Mouse (Mus musculus) gastrocnemius, postnatal 14 days (tissue): ENCODE measurements around the gene Sbno1. TPM values are rescaled to one million over a fixed set of nuclear protein-coding genes. Genes with fewer than 3 reads are reported as not detected.
A peak's percentile ranks its signal among the peaks of the same experiment; 100 is the strongest.

Experiments
- DNase-seq: peaks from one replicate; pipeline ENCODE4 v3.0.0; 2021; ENCODE audit warnings: mixed read lengths
- intact Hi-C: fragments of 180-260 bp; cut with DNase I; formaldehyde crosslinking; loops from one replicate; pipeline ENCODE4 v1.15.1; 2025; ENCODE audit warnings: low total_unique reads
- total RNA-seq, 2 experiments: library from RNA; stranded (reverse); gene quantifications; 2 replicates each; pipeline ENCODE4 v1.2.3; 2021

Sbno1 gene
- total RNA-seq, 2 experiments from 2014 or later, result 32.4 to 35.6 TPM

DNA sequence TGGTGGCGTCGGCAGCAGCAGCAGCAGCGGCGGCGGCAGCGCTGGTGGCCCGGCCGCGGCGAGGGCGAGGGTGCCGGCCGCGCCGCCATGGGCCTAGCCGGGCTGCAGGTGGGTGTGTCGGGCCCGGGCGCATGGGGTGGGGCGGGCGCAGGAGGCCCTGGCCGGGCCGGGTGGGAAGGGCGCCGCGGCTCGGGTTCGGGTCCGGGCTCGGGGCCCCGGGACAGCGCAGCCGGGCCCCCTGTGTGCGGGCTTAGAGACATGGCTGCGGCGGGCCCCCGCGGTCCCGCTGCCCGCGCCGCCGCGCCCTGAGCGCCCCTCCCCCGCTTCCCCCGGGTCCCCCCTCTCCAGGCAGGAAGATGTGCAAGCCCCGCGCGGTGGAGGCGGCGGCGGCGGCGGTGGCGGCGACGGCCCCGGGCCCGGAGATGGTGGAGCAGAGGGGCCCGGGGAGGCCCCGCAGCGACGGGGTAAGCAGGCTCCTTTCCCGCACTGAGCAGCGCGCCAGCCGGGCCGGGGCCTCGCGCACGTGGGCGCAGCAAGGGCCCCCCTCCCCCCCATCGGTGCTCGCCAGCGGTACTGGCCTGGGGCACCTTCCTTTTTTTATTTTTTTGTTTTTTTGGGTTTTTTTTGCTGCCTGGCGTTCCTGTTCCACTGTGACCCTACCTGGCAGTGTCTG lies 20.0 kb upstream of the Sbno1 start:
- intact Hi-C loops, result no loop called here
- peak; percentile 61 for DNase-seq

DNA sequence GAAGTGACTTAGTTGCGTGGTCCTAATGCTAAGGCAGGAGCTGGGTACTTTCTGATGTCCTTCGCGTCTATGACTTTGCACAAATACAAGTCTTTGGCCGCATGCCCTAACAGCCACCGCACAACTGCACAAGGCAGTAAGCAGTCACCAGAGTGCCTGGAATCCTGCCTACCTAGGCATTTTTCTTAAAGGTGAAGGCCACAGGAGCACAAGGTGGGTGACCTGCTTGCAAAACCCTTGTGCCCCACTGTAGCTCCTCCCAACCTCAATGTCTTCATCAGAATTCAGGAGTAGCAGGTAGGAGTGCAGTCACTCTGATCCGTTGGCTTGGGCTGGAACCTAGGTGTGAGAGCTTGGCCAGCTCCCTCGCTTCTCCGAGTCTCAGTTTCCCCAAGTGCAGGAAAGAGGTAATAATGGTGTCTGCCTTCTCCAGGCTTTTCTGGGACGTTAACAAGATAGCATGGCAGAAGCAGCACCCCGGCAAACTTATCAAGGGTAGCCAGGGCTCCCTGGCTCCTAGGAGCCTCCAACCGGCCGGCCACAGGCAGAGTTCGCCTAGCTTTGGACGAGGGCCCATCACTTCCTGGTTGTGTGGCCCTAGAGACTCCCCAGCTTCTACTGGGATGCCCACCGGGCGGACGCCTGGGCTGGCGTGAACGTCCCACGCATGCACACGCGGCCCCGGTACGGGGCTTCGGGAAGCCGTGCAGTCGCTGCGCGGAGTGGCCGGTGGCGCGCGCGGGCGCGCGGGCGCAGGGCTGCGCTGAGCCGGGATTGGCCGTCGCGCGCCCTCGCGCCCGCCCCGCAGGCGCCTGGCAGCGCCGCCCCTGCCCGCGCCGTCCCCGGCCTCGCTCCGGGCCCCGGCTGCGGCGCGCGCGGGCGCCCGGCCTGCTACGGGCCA lies 19.1 kb upstream of the Sbno1 start:
- intact Hi-C loops, result no loop called here
- peak; percentile 78 for DNase-seq

DNA sequence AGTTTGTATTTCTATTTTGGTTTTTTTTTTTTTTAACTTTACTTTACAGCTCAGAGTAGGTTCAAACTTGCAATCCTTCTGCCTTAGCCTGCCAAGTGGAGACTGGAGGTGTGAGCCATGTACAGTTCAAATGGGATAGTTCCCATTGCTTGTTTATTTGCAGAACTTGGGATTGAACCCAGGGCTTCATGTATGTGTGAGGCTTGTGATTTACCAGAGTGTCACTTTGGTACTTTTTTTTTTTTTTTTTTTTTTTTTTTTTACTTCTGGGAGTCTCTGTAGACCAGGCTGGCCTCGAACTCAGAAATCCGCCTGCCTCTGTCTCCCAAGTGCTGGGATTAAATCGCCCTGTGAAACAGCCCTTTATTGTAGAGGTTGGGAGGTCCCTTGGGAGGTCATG lies 18.4 kb upstream of the Sbno1 start:
- intact Hi-C loops, result no loop called here

DNA sequence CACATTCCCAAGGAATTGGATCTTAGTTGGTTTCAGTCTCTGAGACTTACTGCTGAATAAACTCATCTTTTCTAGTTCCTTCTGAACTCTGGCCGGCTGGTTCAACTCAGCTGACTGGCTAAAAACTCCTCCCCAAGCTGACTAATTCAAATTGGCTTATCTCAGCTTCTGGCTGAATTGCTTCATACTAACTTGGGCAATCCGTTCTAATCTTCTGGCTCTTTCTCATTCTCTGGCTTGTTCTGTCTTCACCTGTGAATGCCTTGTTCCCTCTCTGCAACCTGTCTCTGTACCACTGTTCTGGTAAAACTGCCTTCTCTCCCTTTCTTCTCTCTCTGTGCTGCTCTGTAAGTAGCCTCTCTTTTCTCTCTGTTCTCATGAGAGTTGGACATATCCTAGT lies 16.8 kb upstream of the Sbno1 start:
- no peak for DNase-seq
- intact Hi-C loops, result no loop called here

More for the DNA sequence above, 18.4 kb upstream of the Sbno1 start:
- no peak for DNase-seq

DNA sequence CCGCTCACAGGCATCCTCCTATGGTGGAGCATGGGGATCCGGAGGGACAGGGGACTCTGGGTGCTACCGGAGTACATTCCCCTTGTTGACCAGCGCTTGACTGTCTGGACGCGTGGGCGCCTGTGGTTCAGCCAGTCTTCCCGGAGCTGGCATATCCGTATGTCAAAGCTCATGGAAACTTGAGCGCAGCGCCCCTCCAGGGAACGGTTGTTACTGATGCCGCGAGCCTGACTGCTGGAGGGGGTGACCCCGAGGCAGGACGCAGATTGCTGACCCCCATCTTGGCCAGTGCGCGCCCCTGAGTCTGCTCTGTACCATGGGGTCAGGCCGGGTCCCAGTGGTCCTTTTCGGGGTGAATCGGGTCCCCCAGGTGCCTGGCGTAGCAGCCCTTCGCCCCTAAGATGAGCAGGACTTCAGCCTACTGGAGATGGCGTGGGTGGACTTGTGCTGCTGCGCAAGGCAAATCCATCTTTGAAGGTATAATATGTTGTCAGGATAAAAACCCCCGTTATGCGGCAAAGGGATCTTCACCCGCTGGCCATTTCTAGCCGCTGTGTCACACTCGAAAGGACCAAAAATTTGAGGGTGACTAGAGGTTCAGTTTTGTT lies 14.4 kb upstream of the Sbno1 start:
- DNase-seq, result peak; percentile 65
- intact Hi-C loops, result no loop called here

DNA sequence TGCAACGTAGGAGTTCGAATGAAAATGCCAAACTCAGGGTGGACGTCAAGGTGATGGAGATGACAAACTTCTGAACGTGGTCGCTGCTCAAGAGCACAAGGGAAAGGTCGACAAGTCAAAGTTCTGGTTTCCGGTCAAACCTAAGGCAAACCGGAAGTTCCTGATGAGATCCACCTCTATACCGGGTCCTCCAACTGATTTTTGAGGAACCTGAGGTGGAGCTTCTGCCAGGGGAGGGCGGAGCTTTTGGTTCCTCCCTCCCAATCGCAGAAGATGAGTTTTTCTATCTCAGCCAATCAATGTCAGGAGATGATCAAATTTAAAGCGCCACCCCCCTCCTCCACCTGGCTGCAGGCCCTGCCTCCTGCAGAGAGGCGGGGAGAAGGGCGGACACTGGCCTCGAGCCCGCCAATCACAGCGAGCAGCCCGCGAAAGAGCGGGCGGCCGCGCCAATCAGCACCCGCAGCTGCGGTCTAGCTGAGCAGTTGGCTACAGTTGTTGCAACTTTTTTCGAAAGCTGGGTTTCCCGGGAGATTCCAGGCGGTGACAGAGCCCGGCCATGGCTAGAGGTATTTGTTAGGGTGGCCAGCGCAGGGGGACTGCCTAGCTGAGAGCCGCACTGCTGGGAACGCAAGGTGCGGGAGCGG lies 13.8 kb upstream of the Sbno1 start, which contains the start of gene Kmt5a:
Gene Kmt5a (plus strand): TSS at position 484 of the 647 bp plus-strand sequence.
- intact Hi-C loops, result loop anchor here (5.0 kb wide), 1 partner anchor 98 kb away; no protein-coding TSS in a partner anchor
- DNase-seq, result peak; percentile 93

DNA sequence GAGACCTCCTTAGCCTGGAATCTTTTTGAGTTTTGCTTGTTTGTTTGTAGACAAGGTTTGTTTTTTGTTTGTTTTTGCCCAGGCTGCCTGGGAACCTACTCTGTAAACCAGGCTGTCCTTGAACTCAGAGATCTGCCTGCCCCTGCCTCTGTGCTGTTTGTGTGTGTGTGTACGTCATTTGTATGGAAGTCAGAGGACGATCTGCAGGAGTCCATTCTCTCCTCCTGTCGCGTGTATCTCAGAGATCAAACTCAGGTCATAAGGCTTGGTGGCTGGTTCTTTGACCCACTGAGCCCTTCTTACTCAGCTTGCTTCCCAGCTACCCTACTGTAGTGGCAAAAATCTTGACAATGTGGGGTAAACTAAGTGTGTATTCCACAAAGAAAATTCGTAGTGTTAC lies 12.9 kb upstream of the Sbno1 start:
- DNase-seq, result no peak
- intact Hi-C loops, result loop anchor here (5.0 kb wide), 1 partner anchor 99 kb away; no protein-coding TSS in a partner anchor

DNA sequence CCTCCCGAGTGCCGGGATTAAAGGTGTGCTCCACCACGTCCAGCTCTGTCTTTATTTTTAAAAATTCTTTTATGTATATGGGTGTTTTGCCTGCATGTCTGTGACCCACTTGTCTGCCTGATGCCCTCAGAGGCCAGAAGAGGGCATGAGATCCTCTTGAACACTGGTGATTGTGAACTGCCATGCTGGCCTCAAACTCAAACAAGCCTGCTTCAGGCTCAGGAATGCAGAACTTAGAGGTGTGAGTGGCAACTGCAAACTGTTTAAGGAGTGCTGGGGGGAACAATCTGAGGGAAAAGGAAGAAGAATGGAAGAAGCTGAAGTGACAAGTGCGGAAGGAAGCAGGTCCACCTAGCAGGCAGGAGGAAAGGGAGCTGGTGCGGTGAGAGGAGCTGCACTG lies 12.4 kb upstream of the Sbno1 start:
- intact Hi-C loops, result loop anchor here (5.0 kb wide), 1 partner anchor 99 kb away; no protein-coding TSS in a partner anchor
- DNase-seq, result no peak

DNA sequence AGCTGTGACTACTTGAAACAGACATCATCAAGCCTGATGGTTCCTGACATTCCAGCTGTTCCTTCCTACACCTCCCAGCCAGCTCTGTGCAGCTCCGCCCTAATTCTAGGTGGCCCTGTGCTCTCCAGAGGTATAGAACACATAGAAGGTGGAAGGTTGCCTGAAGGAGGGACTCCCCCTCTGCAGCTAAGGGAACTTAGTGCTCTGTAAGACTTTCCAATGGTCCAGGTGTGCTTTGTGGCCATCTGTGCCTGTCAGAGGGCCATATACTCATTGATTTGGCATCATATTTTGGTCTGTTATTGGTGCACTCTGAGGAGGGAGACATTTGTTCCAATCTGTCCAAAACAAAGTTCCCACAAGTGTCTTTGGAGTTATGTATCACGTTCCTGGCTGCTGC lies 7.2 kb upstream of the Sbno1 start:
- intact Hi-C loops, result loop anchor here (5.0 kb wide), 1 partner anchor 119 kb away; the partner anchor contains the start of gene Ddx55
- no peak for DNase-seq

DNA sequence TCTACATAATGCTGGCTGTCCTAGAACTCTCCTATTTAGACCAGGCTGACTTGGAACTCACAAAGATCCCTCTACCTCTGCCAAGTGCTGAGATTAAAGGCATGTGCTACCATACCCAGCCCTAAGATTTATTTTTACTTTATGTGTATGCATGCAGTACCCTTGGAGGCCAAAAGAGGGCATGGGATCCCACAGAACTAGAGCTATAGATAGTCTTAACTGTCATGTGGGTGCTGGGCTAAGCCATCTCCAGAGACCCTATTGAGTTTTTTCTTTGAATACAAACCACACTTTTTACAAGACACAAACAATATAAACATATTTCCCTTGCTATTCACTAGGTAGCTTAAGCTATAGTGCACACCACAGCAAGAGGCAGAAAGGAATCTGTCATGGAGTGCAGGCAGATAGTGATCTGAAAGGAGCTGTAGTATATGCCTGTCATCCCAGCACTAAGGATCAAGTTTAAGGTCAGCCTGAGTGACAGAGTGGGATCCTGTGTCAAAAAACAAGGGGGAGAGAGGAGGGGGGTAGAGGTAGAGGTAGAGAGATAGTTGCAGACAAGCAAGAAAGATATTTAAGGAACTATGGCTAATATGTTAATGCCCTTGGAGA lies 6.7 kb upstream of the Sbno1 start:
- peak; percentile 57 for DNase-seq
- intact Hi-C loops, result loop anchor here (5.0 kb wide), 1 partner anchor 120 kb away; the partner anchor contains the start of gene Ddx55

DNA sequence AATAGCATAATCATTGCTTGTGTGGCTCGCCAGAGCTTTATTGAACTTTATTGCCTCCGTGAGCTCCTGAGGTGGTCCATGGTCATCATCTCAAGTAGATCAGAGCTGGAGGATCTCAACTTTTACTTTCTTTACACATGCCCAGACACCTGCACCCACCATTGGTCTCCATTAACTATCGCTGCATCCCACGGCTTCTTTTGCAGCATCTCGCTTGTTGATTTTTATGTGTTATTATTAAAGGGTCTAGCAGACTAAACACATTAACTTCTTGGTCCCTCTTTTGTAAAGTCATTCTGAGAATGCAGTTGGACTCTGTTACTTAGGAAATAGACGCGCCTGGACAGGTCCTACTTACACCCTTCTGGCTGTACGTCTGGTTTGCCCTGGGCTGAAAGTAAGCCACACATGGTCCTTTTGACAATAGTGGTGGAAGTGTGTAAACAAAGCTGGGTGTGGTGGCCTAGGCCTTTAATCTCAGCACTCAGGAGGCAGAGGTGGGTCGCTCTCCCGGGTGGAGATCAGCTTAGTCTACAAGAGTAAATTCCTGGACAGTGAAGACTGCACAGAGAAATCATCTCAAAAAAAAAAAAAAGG lies 772 bp upstream of the Sbno1 start:
- DNase-seq, result no peak
- intact Hi-C loops, result loop anchor here (5.0 kb wide), 1 partner anchor 116 kb away; the partner anchor contains the start of gene Tmed2

DNA sequence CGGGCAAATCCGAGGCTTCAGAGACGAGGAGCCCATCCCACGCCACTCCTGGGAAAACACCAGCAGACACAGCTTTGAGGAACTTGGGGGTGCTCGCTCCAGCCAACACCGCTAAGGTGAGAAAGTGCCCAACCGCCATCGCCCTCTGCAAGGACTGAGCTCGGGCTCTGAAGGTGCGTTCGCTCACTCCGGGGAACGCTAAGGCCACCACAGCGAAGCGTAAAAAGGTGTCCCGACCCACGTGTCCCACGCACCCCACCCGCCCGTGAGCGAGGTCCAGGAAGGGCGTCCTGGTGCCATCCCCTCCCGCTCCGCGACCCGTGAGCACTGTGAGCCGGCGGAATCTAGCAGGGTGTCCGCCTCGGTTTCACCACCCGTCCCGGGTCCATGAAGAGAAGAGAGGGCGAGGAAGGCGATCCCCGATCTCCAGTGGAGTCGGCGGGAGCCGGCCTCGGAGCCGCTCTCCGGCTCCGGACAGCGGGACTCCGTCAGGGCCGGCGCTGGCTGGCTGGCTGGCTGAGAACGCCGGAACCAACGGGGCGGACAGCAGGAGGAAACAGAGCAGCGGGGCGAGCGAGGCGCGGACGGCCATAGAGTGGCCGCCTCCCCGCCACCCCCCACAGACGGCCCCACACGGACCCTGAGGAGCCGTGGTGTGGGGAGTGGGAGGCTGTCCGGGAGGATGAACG lies 934 bp downstream of the Sbno1 start:
- intact Hi-C loops, result loop anchor here (5.0 kb wide), 1 partner anchor 117 kb away; the partner anchor contains the start of gene Tmed2
- peak; percentile 17 for DNase-seq

DNA sequence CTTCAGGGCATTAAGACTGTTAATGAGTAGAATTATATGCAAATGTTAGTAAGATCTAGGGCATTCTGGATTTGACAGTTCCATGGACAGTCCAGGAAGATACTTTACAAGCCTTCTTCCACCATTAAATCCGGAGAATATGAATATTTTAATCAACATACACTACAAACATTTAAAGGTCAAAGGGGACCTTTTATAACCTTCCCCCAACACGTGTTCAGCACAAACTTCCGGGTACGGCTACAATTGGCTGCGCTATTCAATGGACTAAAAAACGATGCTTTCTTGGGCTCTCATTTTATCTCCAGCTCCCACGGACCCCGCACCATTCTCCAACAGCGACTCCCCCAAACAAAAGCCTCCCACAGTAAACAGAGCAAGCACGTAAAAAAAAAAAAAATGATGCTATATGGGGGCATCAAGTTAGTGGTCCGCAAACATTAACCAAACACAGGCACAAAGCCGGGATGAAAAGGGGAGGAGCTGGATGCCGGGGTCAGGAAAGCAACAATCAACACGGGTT lies 1.5 kb downstream of the Sbno1 start:
- no peak for DNase-seq
- intact Hi-C loops, result no loop called here

DNA sequence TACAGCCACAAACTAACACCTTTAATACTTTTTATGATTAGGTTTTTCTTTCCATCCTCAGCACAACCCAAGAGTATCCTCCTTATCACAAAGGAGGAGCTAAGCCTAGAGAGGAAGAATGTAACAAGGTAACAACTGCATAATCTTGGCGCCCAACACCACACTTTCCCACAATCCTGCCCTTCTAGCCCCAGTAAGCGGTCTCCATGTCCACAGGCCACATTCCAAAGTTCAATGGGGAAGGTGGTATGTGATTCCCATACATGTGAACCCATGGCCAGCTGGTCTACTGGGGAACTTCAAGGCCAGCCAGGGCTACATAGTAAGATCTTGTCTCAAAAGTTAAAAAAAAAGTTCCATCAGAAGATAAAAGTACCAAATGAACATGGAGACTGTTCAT lies 4.0 kb downstream of the Sbno1 start:
- DNase-seq, result no peak
- intact Hi-C loops, result no loop called here

DNA sequence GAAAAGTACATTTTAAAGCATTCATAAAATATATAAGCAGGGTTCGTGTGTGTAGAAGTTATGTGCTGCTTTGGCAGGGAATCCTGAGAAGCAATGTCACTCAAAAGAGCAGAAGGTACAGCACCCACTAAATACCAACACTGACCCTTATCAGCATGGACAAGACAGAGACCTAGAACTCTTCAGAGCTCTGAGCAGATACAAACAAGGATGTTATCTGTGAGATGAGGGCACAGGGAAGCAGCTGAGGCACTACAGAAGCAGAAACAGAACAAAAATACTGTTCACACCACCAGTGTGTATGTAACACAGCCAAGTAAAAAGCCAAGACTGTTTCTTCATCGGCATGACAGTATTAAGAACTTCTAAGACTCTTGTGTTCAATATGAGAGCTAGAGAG lies 6.9 kb downstream of the Sbno1 start:
- DNase-seq, result no peak
- intact Hi-C loops, result no loop called here

DNA sequence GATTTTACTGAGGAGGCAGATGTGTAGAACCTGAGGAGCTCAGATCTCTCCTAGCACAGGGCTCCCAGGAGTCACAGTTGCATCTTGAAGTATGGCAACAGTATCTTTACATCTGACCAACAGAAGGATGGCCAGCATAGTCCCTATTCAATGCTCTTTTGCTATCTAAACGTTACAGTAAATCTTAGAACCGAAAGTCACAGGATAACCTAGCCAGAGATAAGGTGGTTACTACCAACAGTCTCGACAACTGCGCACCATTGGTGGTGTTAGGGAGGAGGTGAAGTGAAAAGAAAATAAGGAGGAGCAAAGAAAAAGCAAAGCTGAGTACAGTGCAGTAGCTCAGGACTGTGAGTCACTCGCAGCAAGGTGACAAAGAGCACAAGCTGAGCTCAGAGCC lies 13.6 kb downstream of the Sbno1 start:
- intact Hi-C loops, result loop anchor here (5.0 kb wide), 1 partner anchor 40 kb away; no protein-coding TSS in a partner anchor
- DNase-seq, result no peak

DNA sequence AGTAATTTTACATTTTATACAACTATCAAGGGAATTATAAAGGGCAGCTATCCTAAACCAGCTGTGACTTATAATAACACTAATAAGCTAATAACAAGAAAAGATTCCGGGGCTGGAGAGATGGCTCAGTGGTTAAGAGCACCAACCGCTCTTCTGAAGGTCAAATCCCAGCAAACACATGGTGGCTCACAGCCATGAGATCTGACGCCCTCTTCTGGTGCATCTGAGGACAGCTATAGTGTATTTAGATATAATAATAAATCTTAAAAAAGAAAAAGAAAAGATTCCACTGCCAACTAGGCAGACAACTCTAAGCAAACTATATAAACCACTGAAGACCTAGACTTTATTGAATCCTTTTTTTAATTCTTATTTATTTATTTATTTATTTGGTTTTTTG lies 15.0 kb downstream of the Sbno1 start:
- DNase-seq, result no peak
- intact Hi-C loops, result loop anchor here (5.0 kb wide), 1 partner anchor 39 kb away; no protein-coding TSS in a partner anchor

DNA sequence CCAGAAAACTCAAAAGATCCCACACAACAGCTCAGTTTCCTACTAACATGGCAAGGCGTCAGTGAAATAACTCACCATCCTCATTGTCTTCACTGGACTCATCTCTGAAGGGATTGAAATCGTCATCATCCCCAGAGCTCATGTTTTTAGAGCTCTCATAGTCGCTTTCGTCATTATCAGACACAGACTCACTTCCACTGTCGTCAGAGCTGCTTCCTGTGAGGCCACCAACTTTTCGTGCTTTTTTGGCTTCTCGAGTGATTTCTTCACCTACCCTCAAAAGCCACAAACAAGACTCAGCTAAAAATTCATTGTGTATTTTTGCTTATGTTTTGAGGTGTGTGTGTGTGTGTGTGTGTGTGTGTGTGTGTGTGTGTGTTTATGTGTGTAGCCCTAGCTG lies 32.1 kb downstream of the Sbno1 start:
- DNase-seq, result no peak
- intact Hi-C loops, result no loop called here
